Mouse (Mus musculus): ENCODE measurements around the gene Foxf2. TPM values are rescaled to one million over a fixed set of nuclear protein-coding genes. Genes with fewer than 3 reads are reported as not detected.

Foxf2 gene
- polyA plus RNA-seq (2014; fragmentation: Nextera tagmentation; extraction: Ambion mirVana), result 12.3 and 14.7 TPM in 2 replicates

DNA sequence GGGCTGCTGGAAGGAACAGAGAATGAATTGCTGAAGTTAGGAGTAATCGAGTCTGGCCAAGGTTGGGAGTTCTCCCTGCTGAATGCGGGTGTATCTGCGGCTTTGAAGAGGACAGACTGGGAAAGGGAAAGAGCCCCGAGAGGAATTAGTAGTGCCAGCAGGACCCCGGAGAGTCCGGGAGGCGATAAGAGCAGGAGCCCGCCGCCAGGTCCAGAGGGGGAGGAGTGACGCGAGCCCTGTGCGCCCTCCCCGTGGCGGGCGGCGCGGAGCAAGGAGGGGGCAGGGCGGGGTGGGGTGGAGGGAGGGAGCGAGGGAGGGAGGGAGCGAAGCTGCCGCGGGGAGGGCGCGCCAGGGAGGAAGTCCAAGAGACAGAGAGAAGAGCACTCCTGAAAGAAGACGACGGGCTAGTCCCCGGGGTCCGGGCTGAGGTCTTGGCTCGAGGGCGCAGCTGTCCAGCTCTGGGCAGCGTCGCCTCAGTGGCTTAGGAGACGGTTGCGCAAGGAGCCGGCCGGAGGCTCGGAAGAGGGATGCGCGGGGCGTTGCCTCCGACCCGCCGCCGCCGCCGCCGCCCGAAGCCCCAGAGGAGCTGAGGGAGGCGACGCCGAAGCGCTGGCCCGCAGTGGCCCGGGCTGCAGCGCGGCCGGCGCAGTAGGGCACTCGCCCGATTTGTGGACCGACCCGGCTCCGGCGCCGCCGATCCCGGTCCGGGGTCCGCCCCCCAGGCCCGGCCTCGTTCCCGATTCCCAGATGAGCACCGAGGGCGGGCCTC, at the start of gene Foxf2:
Foxf2 (plus strand) TSS at position 484 of the 769 bp plus-strand sequence.
- Histone ChIP-seq H3K4me3 (ENCODE audit: low read depth, low read length) (peak within 1 kb of the TSS; percentile 60), H3K36me3 (replicated peaks; ENCODE audit: control insufficient read depth, insufficient read depth, low read depth, low read length) (no peaks in the 10 kb centered on the region), H3K9me3 (replicated peaks; ENCODE audit: control insufficient read depth, low read length) (no peaks in the 10 kb centered on the region), H3K9ac (replicated peaks; ENCODE audit: low read length) (peak within 1 kb of the TSS; percentile 64), H3K27ac (replicated peaks; ENCODE audit: low read depth, low read length) (peak within 1 kb of the TSS; percentile 84), H3K27me3 (ENCODE audit: control insufficient read depth, insufficient read depth, low read length) (peaks cover 81% of the 10 kb centered on the region), H3K4me1 (ENCODE audit: control insufficient read depth, insufficient read depth, low read length) (peaks cover 3% of the 10 kb centered on the region; the same call in 1 of the 2 replicates), H3K4me2 (ENCODE audit: low read depth, low read length) (peak within 1 kb of the TSS; percentile 86)
- ATAC-seq (replicated peaks; ENCODE audit: insufficient number of reproducible peaks, low FRiP score, low TSS enrichment, low read depth) (peak; percentile 16; the same call in 1 of the 2 replicates), DNase-seq (ENCODE audit: low spot score) (peak; percentile 55)
- WGBS, result under 1% methylated on average over 47 of the region's 74 CpGs

DNA sequence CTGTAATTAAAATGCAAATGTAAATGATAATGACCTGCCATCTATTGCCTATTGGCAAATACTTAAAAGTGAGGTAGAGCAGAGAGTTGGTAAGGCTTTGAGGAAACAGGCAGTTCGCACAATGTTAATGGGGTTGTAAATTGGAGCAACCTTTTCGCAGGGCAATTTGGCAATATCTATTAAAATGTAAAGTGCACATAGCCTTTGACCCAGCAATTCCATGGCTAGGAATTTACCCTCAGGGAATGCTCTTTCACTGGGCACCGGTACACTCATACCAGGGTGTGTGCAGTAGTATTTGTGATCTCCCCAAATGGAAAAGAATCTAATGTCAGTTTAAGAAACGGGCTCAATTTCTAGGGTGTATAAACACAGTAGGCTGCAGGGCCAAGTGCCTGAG, 48.9 kb upstream of the Foxf2 start:
- no peak for DNase-seq (ENCODE audit: low spot score)
- H3K9me3 ChIP-seq (replicated peaks; ENCODE audit: control insufficient read depth, low read length), result no peaks in the 10 kb centered on the region
- no peaks in the 10 kb centered on the region for H3K27me3 ChIP-seq (ENCODE audit: control insufficient read depth, insufficient read depth, low read length)
- ATAC-seq (replicated peaks; ENCODE audit: insufficient number of reproducible peaks, low FRiP score, low TSS enrichment, low read depth), result no peak
- no peak overlapping the region for H3K27ac ChIP-seq (replicated peaks; ENCODE audit: low read depth, low read length)
- no peak overlapping the region for H3K9ac ChIP-seq (replicated peaks; ENCODE audit: low read length)
- H3K36me3 ChIP-seq (replicated peaks; ENCODE audit: control insufficient read depth, insufficient read depth, low read depth, low read length), result no peaks in the 10 kb centered on the region
- 38% methylated on average over 4 of the region's 4 CpGs for WGBS
- no peak overlapping the region for H3K4me3 ChIP-seq (ENCODE audit: low read depth, low read length)
- H3K4me2 ChIP-seq (ENCODE audit: low read depth, low read length), result no peak overlapping the region
- no peaks in the 10 kb centered on the region for H3K4me1 ChIP-seq (ENCODE audit: control insufficient read depth, insufficient read depth, low read length)

DNA sequence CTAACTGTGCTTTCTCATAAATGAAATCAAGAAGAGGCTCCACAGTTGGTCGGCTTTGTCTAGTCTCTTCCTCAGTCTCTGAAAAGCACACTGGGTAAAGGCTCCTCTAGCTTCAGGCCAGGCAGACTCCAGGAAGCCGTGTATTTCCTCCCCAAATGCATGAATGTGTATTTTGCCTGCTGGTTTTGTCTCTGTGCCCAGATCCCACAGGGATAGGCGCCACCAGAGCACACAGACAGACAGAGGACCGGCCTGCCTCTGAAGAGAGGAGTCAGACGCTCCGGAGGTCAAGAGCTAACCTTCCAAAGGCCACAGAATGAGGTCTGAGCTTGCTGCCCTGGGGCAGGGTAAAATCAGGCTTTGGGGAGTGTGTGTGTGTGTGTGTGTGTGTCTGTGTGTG, 48.0 kb upstream of the Foxf2 start:
- H3K4me2 ChIP-seq (ENCODE audit: low read depth, low read length), result no peak overlapping the region
- H3K9me3 ChIP-seq (replicated peaks; ENCODE audit: control insufficient read depth, low read length), result no peaks in the 10 kb centered on the region
- WGBS, result 18% methylated on average over 6 of the region's 6 CpGs
- H3K4me1 ChIP-seq (ENCODE audit: control insufficient read depth, insufficient read depth, low read length), result no peaks in the 10 kb centered on the region
- no peak overlapping the region for H3K27ac ChIP-seq (replicated peaks; ENCODE audit: low read depth, low read length)
- ATAC-seq (replicated peaks; ENCODE audit: insufficient number of reproducible peaks, low FRiP score, low TSS enrichment, low read depth), result no peak
- H3K9ac ChIP-seq (replicated peaks; ENCODE audit: low read length), result 0 out of 2 replicates have a peak overlapping the region, but pooled peaks have one; percentile 18
- no peak for DNase-seq (ENCODE audit: low spot score)
- no peak overlapping the region for H3K4me3 ChIP-seq (ENCODE audit: low read depth, low read length)
- no peaks in the 10 kb centered on the region for H3K27me3 ChIP-seq (ENCODE audit: control insufficient read depth, insufficient read depth, low read length)
- no peaks in the 10 kb centered on the region for H3K36me3 ChIP-seq (replicated peaks; ENCODE audit: control insufficient read depth, insufficient read depth, low read depth, low read length)

DNA sequence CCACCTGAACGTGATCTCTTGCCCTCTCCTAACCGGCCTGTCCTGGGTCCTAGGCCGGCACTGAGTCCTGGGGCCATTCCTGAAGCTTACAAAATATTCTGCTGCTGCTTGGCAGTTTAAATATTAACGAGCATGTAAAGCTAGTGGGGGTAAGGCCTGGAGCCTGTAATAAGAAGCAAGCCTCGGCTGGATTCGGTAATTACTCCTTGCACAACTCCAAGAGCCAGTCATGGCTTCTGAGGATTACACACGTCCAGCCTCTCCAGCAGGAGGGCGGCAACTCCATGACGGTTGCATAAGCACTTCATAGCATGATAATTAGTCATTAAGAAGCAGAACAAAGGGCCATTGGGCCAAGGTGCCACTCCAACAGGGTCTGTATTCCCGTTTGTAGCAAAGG, 47.2 kb upstream of the Foxf2 start:
- H3K4me2 ChIP-seq (ENCODE audit: low read depth, low read length), result no peak overlapping the region
- H3K9me3 ChIP-seq (replicated peaks; ENCODE audit: control insufficient read depth, low read length), result no peaks in the 10 kb centered on the region
- no peak overlapping the region for H3K27ac ChIP-seq (replicated peaks; ENCODE audit: low read depth, low read length)
- WGBS, result 40% methylated on average over 10 of the region's 10 CpGs
- H3K9ac ChIP-seq (replicated peaks; ENCODE audit: low read length), result no peak overlapping the region
- H3K4me3 ChIP-seq (ENCODE audit: low read depth, low read length), result no peak overlapping the region
- H3K36me3 ChIP-seq (replicated peaks; ENCODE audit: control insufficient read depth, insufficient read depth, low read depth, low read length), result no peaks in the 10 kb centered on the region
- H3K4me1 ChIP-seq (ENCODE audit: control insufficient read depth, insufficient read depth, low read length), result no peaks in the 10 kb centered on the region
- DNase-seq (ENCODE audit: low spot score) (no peak), ATAC-seq (replicated peaks; ENCODE audit: insufficient number of reproducible peaks, low FRiP score, low TSS enrichment, low read depth) (no peak)
- no peaks in the 10 kb centered on the region for H3K27me3 ChIP-seq (ENCODE audit: control insufficient read depth, insufficient read depth, low read length)

DNA sequence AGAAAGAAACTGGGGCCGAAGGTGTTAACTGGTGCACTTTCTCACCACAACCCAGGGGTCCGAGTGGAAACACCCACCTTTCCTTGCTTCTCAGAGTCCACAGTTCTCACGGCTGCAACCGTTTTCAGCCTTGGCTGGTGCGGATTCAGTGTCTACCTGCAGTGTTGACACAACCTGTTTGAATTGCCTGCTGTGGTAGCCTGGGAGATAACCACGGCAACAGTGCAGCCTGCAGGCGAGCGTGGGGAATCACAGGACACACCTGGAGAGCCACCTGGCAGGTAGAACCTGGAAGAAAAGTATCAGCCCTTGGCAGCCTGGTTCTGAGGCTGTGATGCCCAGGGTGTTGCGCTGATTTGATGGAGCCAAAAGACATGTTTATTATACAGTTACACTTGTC, 45.8 kb upstream of the Foxf2 start:
- Histone ChIP-seq H3K27me3 (ENCODE audit: control insufficient read depth, insufficient read depth, low read length) (no peaks in the 10 kb centered on the region), H3K27ac (replicated peaks; ENCODE audit: low read depth, low read length) (no peak overlapping the region), H3K36me3 (replicated peaks; ENCODE audit: control insufficient read depth, insufficient read depth, low read depth, low read length) (no peaks in the 10 kb centered on the region), H3K9ac (replicated peaks; ENCODE audit: low read length) (no peak overlapping the region), H3K4me3 (ENCODE audit: low read depth, low read length) (no peak overlapping the region), H3K9me3 (replicated peaks; ENCODE audit: control insufficient read depth, low read length) (no peaks in the 10 kb centered on the region), H3K4me2 (ENCODE audit: low read depth, low read length) (no peak overlapping the region), H3K4me1 (ENCODE audit: control insufficient read depth, insufficient read depth, low read length) (no peaks in the 10 kb centered on the region)
- 54% methylated on average over 9 of the region's 9 CpGs for WGBS
- no peak for ATAC-seq (replicated peaks; ENCODE audit: insufficient number of reproducible peaks, low FRiP score, low TSS enrichment, low read depth)
- no peak for DNase-seq (ENCODE audit: low spot score)

DNA sequence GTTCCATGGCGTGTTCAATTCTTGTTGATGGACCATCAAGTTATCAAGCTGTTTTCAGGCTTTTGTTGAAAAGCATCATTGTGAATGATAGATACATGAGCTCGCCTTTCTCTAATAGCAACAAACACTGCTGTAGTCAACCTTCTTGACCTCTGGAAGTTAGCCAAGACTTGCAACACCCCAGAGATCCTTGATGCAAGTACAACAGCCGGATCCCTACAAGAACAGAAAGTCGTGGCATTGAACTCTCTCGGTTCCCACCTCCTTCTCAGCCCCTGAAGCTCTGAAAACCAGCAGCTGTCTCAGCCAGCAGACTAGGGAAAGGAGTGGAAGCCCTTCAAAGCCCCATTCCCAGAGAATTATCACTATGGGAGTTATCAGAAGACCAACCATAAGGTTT, 38.3 kb upstream of the Foxf2 start:
- Histone ChIP-seq H3K4me3 (ENCODE audit: low read depth, low read length) (no peak overlapping the region), H3K27ac (replicated peaks; ENCODE audit: low read depth, low read length) (no peak overlapping the region), H3K9ac (replicated peaks; ENCODE audit: low read length) (no peak overlapping the region), H3K36me3 (replicated peaks; ENCODE audit: control insufficient read depth, insufficient read depth, low read depth, low read length) (no peaks in the 10 kb centered on the region), H3K27me3 (ENCODE audit: control insufficient read depth, insufficient read depth, low read length) (no peaks in the 10 kb centered on the region), H3K9me3 (replicated peaks; ENCODE audit: control insufficient read depth, low read length) (no peaks in the 10 kb centered on the region), H3K4me2 (ENCODE audit: low read depth, low read length) (no peak overlapping the region), H3K4me1 (ENCODE audit: control insufficient read depth, insufficient read depth, low read length) (no peaks in the 10 kb centered on the region)
- DNase-seq (ENCODE audit: low spot score) (no peak), ATAC-seq (replicated peaks; ENCODE audit: insufficient number of reproducible peaks, low FRiP score, low TSS enrichment, low read depth) (no peak)
- 81% methylated on average over 5 of the region's 5 CpGs for WGBS

DNA sequence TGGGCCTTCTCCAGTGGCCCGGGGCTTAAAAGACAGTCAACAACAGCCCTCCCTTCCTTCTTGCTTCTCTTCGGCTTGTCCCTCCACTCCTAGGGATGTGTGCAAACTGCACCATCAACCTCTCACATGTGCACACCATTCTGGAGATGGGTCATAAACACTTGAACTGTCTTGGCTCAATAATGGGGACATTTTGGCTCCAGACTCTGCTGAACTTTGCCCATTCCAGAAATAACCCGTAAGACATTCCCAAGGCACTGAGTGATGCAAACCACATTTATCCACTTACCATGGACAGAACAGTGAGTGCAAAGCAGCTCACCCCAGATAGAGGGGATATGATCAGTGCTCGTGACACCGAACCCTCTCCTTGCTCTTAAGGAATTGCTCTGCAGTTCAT, 26.0 kb upstream of the Foxf2 start:
- no peaks in the 10 kb centered on the region for H3K36me3 ChIP-seq (replicated peaks; ENCODE audit: control insufficient read depth, insufficient read depth, low read depth, low read length)
- no peak for DNase-seq (ENCODE audit: low spot score)
- H3K27ac ChIP-seq (replicated peaks; ENCODE audit: low read depth, low read length), result no peak overlapping the region
- 85% methylated on average over 5 of the region's 5 CpGs for WGBS
- no peak for ATAC-seq (replicated peaks; ENCODE audit: insufficient number of reproducible peaks, low FRiP score, low TSS enrichment, low read depth)
- no peak overlapping the region for H3K9ac ChIP-seq (replicated peaks; ENCODE audit: low read length)
- H3K4me2 ChIP-seq (ENCODE audit: low read depth, low read length), result no peak overlapping the region
- no peaks in the 10 kb centered on the region for H3K27me3 ChIP-seq (ENCODE audit: control insufficient read depth, insufficient read depth, low read length)
- no peak overlapping the region for H3K4me3 ChIP-seq (ENCODE audit: low read depth, low read length)
- H3K4me1 ChIP-seq (ENCODE audit: control insufficient read depth, insufficient read depth, low read length), result no peaks in the 10 kb centered on the region
- no peaks in the 10 kb centered on the region for H3K9me3 ChIP-seq (replicated peaks; ENCODE audit: control insufficient read depth, low read length)

DNA sequence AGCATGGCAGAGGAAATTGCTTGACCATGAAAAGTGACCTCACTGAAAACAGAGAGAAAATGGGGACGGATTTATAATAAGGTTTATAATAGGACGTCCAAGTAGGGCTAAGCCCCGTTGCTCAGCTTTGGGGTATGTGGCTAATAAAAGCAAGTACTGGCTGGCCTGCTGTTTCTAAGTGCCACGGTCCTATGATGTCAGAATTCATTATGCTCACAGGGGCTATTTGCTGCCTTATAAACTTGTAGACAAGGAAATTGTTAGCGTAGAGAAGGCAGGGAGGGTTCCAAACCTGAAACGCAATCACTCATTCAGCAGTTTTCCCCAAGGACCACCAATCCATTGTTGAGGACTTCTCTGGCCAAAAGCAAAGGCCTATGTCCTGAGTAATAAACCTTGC, 21.7 kb upstream of the Foxf2 start:
- no peaks in the 10 kb centered on the region for H3K36me3 ChIP-seq (replicated peaks; ENCODE audit: control insufficient read depth, insufficient read depth, low read depth, low read length)
- no peak for ATAC-seq (replicated peaks; ENCODE audit: insufficient number of reproducible peaks, low FRiP score, low TSS enrichment, low read depth)
- 55% methylated on average over 6 of the region's 6 CpGs for WGBS

More for the DNA sequence above, 21.7 kb upstream of the Foxf2 start:
- H3K9ac ChIP-seq (replicated peaks; ENCODE audit: low read length), result no peak overlapping the region
- H3K27ac ChIP-seq (replicated peaks; ENCODE audit: low read depth, low read length), result no peak overlapping the region
- no peaks in the 10 kb centered on the region for H3K9me3 ChIP-seq (replicated peaks; ENCODE audit: control insufficient read depth, low read length)
- no peak for DNase-seq (ENCODE audit: low spot score)
- H3K4me1 ChIP-seq (ENCODE audit: control insufficient read depth, insufficient read depth, low read length), result no peaks in the 10 kb centered on the region
- H3K4me2 ChIP-seq (ENCODE audit: low read depth, low read length), result no peak overlapping the region
- no peaks in the 10 kb centered on the region for H3K27me3 ChIP-seq (ENCODE audit: control insufficient read depth, insufficient read depth, low read length)
- H3K4me3 ChIP-seq (ENCODE audit: low read depth, low read length), result no peak overlapping the region

All from embryonic facial prominence, embryonic 11.5 days (tissue).